Mouse (Mus musculus) layer of hippocampus, postnatal 14 days (tissue): ENCODE measurements around the gene Lgr6. TPM values are rescaled to one million over a fixed set of nuclear protein-coding genes. Genes with fewer than 3 reads are reported as not detected.
"Not testable (repeated sequence)": the region's sequence is repeated elsewhere in the genome, so short reads cannot be mapped to it uniquely, and the experiment has no call there.

Experiments
- DNase-seq, 2 experiments: peaks; one replicate each; pipeline ENCODE4 v3.0.0; 2021 to 2022; ENCODE audit warnings: low spot score in 2 of 2, mixed read lengths in 1 of 2
- total RNA-seq, 2 experiments: library from RNA; stranded (reverse); gene quantifications; 2 replicates each; pipeline ENCODE4 v1.2.3; 2021

Gene Lgr6
- total RNA-seq, 2 experiments from 2014 or later, result 1.6 to 2.5 TPM

GRCm38 (mm10) chr1:135129543-135130183, 24.6 kb upstream of the Lgr6 start:
- DNase-seq, result no peak

DNA sequence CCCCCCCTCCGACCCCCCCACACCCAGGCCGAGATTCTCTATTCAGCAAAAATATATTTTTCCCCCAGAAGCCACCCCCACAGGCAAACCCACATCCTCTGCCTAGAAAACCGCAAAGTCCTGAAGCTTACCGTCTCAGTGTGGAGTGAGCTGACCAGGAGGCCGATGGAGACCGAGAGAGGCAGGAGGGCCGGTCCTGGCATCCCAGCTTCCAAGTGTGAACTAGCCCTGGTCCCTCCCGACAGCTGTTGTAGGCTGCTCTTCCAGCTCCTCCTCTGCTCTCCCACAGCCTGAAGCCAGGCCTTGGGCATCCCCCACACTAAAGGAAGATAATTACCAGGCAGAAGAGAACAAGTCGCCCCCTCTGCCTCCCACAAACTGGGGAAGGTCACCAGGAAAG, 23.9 kb upstream of the Lgr6 start:
- DNase-seq, result no peak

- no peak for DNase-seq
Measured at GRCm38 (mm10) chr1:135128011-135128441, 22.9 kb upstream of the Lgr6 start.

GRCm38 (mm10) chr1:135126443-135127027, 21.5 kb upstream of the Lgr6 start:
- DNase-seq, result no peak

GRCm38 (mm10) chr1:135125990-135126389, 20.9 kb upstream of the Lgr6 start:
- DNase-seq, result no peak

DNA sequence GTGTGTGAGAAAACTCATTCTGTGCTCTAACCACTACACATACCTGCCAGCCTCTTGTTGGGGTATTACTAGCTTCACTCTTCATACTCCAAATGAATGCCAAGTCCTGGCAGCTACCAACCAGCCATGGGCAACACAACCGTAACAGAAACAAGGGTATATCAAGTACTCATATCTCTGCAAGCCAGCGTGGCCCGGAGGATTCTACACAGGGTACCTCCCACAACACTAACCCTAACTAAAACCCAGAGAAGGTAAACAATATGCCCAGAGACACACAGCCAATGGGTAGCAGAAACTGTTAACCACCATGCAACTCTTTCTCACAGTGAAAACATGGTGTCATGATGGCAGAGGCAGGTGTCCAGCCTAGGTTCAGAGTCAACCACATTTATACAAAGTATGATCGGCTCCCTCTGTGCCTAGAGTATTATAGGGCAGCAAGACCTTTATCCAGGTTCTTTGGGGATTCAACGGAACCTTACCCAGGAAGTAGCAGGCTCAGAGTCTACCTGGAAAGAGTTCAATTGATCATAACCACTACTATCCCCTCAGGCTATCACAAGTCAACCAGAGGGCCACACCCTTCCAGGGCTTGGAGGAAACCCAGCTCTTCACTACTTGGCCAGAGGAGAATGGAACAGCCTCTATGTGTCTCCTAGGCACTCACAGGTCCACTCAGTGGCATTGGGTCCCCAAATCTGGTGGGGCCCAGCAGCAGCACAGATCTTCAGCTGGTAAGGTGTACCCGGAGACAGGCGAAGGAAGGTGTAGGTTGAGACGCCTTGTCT, 19.7 kb upstream of the Lgr6 start:
- DNase-seq, result no peak

- DNase-seq, result peak; percentile 37 to 46
Measured at GRCm38 (mm10) chr1:135112661-135113060, 7.6 kb upstream of the Lgr6 start.

GRCm38 (mm10) chr1:135111271-135111670, 6.2 kb upstream of the Lgr6 start:
- DNase-seq, result not testable (repeated sequence)

GRCm38 (mm10) chr1:135110075-135110474, 5.0 kb upstream of the Lgr6 start:
- DNase-seq, result peak; percentile 72 to 76

DNA sequence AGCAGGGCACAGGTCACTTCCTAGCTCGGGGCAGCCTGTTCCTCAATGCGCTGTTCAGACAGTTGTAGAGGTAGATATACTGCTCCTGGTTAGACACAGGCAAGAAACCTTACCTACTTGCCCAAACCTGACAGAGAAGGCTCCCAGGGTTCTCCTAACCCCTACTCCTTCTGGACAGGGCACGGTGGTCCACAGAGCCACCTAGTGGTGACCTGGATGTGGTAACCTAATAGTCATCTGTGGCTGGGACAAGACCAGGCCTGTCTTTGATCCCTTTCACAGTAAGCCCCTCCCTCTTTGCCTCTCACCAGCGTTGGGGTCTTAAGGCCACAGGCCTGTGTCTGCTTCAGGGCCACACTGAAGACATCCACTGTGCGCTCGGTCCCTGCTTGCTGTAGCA, 3.5 kb upstream of the Lgr6 start:
- no peak for DNase-seq

- DNase-seq, result peak; percentile 49 to 53
Measured at GRCm38 (mm10) chr1:135105951-135106350, 875 bp upstream of the Lgr6 start.

DNA sequence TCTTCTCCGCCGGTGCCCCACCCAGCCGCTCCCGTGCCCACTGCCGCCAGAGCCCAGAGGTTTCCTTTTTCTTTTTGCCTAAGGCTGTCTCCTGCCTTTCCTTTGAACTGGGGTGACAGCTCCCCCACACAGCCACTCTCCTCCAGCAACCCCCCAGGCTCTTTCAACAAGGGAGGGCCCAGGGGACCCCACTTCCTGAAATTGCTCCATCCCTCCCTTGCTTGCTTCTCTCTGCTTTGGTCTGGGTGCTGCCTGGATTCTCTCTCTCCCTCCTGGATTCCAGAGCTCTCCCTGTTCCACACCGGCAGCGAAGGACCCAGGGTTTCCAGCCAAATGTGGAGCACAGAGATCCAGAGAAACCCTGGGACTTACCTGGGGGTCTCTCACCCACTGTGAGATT, 4.7 kb downstream of the Lgr6 start:
- DNase-seq, result no peak

DNA sequence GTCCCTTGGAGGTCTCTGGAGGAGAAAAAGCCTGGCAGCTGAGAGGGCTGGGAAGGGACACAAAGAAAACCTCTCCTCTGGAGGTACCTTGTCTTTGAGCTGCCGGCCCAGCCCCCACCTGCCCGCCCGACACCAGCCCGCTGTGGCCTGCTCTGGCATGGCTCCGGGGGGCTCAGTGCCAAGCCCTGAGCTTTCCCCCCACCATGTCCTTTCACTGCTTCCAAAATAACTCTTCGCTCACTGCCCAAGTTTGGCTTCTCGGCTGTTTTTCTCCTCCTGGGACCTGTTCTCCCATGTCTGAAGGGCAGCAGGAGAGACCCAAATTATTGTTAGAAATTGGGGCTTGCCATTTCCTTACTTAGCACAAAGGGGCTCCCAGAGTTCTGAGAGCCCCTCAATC, 6.6 kb downstream of the Lgr6 start:
- peak in 1 of 2 experiments; percentile 30 for DNase-seq

DNA sequence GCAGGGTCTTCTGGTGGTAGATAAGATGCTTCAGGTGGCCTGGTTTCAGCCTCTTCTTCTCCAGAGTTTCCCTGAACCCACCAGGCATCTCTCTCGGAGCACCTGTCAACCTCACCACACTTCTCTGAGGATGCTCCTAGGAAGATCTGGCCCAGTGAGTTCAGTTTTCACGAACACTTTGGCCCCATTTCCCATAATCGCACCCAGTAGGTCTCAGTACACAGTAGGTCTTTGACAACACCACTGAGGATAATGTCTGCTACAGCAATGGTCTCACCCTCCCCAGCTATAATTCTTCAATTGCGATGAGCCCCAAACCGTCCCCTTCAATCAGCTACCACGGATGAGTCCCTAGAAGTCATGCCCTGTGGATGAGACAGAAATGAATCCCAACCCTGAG, 7.6 kb downstream of the Lgr6 start:
- no peak for DNase-seq

- peak; percentile 63 to 81 for DNase-seq
Measured at GRCm38 (mm10) chr1:135096312-135096711, 8.8 kb downstream of the Lgr6 start.

- DNase-seq, result no peak
Measured at GRCm38 (mm10) chr1:135095189-135095588, 9.9 kb downstream of the Lgr6 start.

- DNase-seq, result no peak
Measured at GRCm38 (mm10) chr1:135094723-135095122, 10.4 kb downstream of the Lgr6 start.

DNA sequence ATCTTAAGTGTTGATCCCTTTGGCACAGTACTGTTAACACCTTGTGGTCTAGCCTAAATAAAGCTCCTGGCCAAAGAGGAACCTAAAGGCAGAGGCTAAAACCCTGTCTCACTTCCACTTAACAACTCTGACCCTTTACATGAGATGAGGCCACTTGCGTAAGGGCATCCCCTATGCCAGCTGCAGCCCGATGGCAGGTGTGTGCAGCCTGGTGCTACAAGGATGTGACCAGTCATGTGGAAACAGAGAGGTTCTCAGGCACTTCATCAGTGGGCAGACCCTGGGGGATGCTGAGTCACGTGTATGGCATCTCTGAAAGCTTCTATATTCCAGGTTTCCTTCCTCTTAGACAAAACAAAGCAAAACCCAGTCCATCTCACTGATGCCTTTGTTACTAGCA, 14.2 kb downstream of the Lgr6 start:
- no peak for DNase-seq

DNA sequence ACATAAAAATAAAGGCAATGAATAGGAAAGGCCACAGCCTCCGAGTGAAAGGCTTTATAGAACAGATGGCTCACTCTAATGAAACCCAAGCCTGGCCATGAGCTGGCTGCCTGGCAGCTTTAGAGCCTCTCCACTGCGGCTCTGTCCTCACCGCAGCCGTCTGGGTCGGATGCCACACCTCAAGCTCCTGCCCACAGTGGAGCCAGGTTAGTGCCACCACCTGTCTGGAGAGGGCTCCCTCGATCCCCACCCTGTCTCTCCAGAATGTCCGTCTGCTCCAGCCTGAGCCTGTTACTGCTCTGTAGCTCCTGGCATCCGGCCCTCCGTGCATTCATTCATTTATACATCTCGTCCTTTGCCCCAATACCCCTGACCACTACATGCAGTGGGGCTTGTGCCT, 15.4 kb downstream of the Lgr6 start:
- DNase-seq, result no peak

GRCm38 (mm10) chr1:135087414-135087813, 17.7 kb downstream of the Lgr6 start:
- DNase-seq, result peak; percentile 59 to 74

DNA sequence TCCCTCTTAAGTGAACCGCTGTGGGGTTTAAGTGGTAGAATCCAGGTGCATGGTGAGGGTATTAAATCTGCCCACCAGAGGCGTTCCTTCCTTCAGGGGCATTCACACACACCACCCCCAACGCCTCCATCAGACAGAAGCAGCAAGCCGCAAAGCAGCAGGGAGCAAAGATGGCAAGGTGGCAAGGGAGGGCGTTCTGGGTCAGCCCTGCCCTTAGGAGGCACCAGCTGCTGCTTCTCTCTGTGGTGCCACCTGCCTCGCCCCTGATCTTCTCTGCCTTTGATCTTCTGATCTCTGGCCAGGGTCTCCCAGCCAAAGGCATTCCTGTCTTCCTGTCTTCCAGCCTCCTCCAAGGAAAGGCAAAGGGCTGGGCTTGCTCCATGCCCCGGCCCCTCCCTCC, 19.1 kb downstream of the Lgr6 start:
- DNase-seq, result no peak

DNA sequence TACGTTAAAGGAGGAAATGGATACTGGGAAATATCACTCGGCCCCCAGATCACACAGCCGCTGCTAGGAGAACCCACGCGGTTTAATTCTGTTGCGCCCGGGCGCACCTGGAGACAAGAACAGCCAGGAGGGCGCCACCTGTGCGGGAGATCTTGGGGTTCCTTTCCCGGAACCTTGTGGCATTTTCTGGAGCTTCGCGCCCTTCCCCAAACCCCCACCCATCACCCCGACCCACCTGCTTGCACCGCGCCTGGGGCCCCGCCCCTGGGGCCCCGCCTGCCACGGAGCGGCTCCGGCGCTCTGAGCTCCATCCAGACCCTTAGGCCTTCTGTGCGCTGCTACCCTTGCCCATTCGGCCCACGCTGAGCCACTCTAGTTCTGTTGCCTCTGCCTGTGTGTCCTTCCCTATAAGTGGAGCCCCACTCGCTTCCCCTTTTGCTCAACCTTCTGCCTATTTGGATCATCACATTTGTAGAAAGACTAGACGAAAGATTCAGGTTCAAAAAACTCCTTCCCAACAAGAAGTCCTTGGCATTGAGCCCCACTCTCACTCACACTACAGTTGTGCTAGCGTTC, 19.7 kb downstream of the Lgr6 start:
- no peak for DNase-seq
